Mouse (Mus musculus) lung, postnatal 10 days (tissue): ENCODE data around the gene Gtf2ird2.

Source experiments
- DNase-seq: peaks from one replicate; pipeline ENCODE4 v3.0.0; 2021

Gtf2ird2 gene

DNA sequence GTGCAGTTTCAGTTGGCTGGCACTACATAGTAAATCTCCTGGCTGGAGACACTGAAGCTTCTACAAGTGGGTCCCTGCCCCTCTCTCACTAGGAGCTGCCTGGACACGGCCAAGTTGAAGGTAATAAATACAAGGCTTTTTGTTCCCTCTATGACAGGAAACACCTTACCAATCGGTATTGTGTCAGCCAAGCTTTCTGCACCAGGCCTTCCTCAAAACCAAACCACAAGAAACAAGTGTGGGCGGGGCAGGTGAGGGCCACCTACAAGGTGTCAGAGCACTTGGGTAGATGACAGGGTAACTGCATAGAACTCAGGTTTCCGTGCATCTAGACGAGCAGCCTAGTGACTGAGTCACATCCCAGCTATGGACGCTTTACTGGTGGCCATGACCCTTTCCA lies 53.0 kb downstream of the Gtf2ird2 start:
- no peak for DNase-seq

DNA sequence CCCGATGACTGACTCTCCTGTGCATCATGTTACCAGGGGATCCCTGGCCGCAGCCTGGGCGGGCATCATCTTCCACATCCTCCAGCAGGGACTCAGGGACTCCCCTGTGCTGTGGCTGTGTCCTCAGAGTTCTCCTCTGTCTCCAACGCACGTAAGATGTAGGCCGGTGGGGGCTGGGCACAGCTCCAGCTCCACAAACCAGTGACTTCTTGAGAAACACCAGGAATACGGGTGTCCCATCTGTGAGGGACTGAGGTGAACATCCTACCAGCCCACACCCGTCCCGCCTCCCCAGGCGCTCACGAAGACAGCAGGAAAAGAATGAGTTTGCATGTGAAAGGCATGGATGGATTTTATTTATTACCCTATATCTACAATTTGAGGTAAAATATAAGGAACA lies 53.7 kb downstream of the Gtf2ird2 start:
- no peak for DNase-seq

GRCm38 (mm10) chr5:134237936-134238760 lies 54.3 kb downstream of the Gtf2ird2 start:
- DNase-seq = no peak

DNA sequence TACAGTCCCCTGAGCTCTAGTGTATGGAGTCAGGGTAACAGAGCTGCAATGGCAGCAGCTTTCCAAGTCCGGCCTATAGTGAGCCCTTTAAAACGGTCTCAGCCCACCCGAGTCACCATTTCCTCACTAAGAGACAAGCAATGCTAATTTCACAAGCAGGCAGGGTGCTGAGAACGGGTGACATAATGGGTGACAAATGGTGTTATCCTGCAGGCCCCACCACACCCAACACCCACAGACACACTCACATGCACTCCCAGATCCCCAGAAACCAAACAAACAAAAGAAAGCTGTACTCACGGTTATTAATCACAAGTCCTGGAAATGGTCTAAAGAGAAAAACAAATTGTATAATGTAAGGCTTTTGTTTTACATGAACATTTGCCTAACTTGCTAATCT lies 58.0 kb downstream of the Gtf2ird2 start:
- DNase-seq = no peak

- DNase-seq = no peak
These were observed 60.0 kb downstream of the Gtf2ird2 start for GRCm38 (mm10) chr5:134243661-134244436.

DNA sequence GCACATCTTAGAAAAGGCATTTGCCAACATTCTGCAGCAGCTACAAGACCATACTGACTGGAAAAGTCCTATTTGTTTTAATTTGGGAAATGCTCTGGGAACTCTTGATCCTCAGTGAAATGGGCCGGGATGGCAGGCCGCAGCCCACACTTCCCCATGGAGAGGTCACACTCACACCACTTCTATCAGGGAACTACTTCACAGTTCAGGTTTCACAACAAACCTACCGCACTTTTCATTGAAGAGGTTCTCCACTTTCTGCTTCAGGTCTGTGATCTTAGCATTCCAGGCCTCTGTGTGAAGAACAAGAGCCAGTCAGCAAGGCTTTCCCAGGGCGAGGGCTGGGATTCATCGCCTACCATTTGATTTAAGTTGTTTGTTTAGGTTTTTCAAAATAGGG lies 61.1 kb downstream of the Gtf2ird2 start:
- DNase-seq = peak; percentile 57

DNA sequence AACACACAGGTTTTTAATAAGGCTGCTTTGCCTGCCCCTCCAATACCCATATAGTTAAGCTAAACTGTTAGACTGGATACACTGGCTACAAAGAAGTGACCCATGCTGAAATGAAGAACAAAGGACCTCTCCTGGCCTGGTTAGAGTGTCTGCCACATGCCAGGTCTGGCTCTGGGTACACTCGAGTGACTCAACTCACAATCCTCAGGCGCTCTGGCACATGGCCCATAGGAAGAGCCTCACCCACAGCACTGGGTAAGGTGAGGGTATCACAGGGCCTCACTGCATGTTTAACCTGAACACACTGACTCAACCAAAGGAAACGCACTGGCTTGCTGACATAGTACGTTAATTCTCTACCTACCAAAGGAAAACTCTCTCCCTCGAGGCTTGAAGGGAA lies 62.3 kb downstream of the Gtf2ird2 start:
- DNase-seq = no peak

- DNase-seq = no peak
These were observed 64.9 kb downstream of the Gtf2ird2 start for GRCm38 (mm10) chr5:134248608-134249244.

DNA sequence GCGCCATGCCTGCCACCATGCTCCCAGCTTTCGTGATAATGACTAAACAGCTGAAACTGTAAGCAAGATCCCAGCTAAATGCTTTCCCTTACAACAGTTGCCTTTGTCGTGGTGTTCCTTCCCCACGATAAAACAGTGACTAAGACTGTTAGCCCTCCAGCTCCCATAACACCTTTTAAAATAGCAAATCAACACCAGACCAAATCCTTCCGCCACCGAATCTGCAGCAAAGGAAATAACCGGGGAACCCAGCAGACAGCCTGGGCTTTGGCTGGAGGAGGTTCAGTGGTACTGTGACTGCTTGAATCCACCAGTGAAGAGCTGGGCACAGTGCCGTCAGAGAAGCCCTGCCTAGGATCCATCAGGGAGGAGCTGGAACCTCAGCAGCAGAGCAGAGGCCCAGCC lies 65.4 kb downstream of the Gtf2ird2 start:
- DNase-seq = no peak

DNA sequence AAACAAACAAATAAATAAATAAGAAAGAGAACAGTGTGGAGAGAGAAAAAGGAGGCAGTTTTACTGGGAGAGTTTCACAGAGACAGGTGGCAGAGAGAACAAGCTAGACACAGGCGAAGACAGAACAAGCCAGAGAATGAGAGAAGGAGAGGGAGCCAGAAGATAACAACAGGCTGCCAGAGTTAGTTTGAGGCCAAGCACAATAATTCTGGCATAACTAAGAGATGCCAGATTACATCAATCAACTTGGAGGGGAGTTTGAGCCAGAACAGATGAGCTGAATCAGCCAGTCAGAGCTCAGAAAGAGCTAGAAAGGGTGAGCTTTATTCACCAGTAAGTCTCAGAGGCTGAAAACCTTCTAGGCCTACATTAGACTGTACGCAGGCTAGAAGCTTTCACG lies 66.8 kb downstream of the Gtf2ird2 start:
- DNase-seq = no peak

- no peak for DNase-seq
These were observed 67.3 kb downstream of the Gtf2ird2 start for GRCm38 (mm10) chr5:134251083-134251482.

GRCm38 (mm10) chr5:134253806-134254205 lies 70.0 kb downstream of the Gtf2ird2 start:
- no peak for DNase-seq

GRCm38 (mm10) chr5:134255294-134255693 lies 71.5 kb downstream of the Gtf2ird2 start:
- no peak for DNase-seq

- DNase-seq = no peak
These were observed 73.7 kb downstream of the Gtf2ird2 start for GRCm38 (mm10) chr5:134257349-134258031.

- no peak for DNase-seq
These were observed 74.6 kb downstream of the Gtf2ird2 start for GRCm38 (mm10) chr5:134258395-134258794.

GRCm38 (mm10) chr5:134258934-134259333 lies 75.1 kb downstream of the Gtf2ird2 start:
- DNase-seq = no peak

DNA sequence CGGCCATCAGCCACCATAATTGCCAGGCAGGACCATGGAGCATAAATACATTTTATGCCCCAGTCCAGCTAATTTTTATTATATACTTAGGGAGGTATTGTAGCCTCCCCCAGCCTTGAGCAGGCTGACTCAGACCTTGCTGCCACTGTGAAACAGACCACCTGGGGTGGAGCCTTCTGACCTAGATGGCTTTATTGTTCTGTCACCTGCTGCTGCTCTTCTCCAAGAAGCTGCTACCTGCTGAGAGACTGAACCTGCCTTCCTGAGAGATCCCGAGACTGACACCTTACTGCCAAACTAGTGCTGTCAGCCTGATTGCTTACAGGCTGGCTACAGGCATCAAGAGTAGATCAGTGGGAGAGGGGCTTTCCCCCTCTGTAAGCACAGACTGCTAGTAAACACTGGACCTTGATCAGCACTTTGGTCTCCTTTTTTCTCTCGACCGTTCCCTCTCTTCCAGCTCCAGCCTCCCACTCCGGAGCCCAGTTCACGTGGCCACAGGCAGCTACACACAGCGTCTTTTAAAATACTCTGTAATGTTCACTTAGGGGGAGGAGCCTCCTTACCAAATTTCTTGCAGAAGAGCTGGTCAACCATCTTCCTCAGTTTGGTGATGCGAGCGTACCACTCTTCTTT lies 76.3 kb downstream of the Gtf2ird2 start:
- no peak for DNase-seq

DNA sequence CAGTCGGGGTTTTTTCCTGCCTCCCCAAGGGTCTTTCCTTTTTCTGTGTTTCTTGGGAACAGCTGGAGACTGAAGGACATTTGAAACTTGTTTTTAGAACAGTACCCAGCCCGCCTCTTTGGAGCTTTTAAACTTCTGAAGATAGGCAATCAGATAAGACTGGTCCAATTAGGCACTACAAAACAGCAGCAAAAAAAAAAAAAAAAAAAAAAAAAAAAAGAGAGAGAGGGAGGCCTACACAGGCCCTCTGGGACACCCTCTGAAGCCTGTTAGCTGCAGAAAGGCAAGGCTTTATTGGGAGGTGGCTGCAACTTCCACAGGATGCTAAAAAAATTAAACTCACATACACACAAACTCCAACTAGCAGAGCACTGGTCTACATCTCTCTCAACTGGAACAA lies 82.1 kb downstream of the Gtf2ird2 start:
- DNase-seq = no peak

DNA sequence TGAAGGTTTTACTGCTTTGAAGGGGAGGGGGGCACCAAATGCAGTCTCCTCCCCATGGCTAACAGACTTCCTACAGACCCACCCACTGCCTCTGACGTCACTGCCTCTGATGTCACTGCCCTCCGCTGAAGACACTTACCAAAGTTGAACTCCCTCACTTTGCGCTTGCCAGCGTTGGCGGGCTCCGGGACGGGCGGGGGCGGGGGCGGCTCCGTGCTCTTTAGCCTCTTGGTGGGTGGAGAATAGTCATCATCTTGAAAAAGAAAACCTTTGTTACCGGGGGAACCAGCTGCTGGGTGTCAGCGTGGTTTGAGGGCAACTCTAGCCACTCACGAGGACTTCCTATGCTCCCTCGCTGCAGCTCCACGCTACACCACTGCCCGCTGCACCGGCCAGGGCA lies 82.6 kb downstream of the Gtf2ird2 start:
- DNase-seq = peak; percentile 36

GRCm38 (mm10) chr5:134268751-134269150 lies 84.9 kb downstream of the Gtf2ird2 start:
- no peak for DNase-seq

GRCm38 (mm10) chr5:134269751-134270150 lies 85.9 kb downstream of the Gtf2ird2 start:
- peak; percentile 53 for DNase-seq

GRCm38 (mm10) chr5:134270566-134270965 lies 86.7 kb downstream of the Gtf2ird2 start:
- no peak for DNase-seq

DNA sequence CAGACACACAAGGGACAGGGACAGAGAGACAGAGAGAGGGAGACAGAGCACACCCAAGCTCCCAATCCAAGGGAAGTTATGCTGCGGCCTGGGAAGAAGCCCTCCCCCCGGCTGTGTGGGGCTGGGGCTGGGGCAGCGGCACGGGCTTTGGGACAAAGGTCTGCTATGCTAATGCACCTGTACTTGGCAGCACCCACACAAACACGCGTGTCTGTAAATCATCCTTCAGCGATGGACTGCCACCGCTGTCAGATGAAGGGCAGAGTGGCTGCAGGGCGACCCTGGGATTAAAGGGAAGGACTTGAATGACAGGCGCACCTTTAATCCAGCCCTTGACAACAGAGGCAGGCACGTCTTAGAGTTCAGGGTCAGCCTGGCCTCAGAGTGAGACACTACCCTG lies 87.6 kb downstream of the Gtf2ird2 start:
- DNase-seq = no peak
